Mouse (Mus musculus) 3134 (cell line): Measurements from ENCODE around the gene Tma7.
A peak's percentile ranks its signal among the peaks of the same experiment; 100 is the strongest.

Source experiments
- DNase-seq: peaks from one replicate; pipeline ENCODE4 v3.0.0-alpha.2; 2011; ENCODE audit warnings: low spot score; ENCODE audit not compliant: insufficient read length; ENCODE audit errors: extremely low read depth

The Tma7 gene

DNA sequence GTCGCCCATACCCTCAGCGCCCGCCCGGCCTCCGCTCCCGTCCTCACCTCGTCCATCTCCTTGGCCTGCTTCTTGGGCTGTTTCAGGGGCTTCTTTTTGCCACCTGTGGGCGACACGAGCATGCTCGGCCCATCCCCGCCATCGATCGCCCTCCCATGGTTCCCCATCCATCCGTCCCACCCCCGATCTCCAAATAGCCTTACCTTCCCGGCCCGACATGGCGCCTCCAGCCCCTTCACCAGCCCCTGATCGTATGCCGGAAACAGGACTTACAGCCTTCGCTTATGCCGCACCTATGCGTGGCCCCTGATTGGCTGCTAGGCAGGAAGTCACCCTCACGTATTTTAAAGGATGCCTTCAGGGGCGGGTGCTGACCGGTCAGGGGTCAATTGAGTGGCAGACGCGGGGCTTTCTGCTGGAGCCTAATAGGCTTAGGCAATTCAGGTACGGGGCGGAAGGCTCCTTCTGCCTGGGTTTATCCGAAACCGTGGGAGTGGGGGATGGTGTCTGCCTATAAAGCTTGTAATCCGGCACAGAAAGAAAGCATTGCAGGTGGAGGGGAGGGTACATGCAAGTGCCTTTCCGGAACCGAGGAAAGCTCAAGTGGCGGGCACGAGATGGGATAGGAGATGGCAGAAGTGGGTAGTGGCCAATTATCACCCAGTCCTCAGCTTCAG is at the start of gene Tma7, which contains the start of gene Ccdc51:
Tma7 (minus strand) TSS at position 464 of the 677 bp plus-strand sequence.
Ccdc51 (plus strand) TSS at position 370 of the 677 bp plus-strand sequence.
- DNase-seq: peak; percentile 85

DNA sequence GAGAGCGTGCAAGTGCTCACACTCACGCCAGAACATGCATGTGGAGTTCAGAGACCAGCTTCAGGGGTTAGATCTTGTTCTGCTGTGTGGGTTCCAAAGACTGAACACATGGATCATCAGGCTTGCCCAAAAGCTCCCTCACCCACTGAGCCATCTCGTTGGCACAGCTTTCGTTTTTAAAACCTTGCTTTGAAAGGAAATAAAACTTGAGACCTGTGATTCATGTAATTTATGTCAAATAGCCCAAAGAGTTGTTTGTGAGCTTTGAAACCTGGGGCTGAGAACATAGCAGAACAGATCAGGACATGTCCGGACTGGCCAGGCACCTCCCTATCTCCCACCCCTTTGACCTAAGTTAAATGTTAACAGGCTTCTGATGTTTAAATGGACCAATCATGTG is 47.7 kb upstream of the Tma7 start:
- no peak for DNase-seq

DNA sequence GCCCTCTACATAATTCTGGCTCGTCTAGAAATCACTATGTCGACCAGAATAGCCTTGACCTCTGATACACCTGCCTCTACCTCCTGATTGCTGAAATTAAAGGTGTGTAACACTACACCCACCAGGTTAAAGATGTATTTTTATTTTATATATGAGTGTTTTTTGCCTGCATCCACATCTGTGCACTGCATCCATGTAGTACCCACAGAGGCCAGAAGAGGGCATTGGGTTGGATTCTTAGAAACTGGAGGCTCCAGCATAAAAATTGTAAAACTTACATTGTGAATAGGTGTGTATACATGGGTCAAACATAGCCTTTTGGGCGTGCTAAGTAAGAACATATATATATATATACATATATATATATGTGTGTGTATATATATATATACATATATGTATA is 45.8 kb upstream of the Tma7 start:
- no peak for DNase-seq

DNA sequence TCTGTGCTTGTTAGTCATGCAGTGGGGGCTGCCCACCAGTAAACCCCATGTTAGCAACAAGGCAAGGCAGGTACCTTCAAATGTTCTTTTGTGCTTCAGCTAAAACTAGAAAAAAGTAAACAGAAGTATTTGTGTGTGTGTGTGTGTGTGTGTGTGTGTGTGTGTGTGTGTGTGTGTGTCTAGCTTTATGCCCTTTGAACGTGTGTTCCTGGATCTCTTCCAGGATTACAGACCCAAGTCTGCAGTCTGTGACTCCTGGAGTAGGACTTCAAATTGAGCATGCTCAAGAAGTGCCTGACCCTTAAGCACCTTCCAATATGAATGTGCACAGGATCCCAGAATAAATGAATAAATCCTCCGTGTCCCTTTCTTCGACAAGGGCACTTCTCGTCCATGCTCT is 44.7 kb upstream of the Tma7 start:
- no peak for DNase-seq

DNA sequence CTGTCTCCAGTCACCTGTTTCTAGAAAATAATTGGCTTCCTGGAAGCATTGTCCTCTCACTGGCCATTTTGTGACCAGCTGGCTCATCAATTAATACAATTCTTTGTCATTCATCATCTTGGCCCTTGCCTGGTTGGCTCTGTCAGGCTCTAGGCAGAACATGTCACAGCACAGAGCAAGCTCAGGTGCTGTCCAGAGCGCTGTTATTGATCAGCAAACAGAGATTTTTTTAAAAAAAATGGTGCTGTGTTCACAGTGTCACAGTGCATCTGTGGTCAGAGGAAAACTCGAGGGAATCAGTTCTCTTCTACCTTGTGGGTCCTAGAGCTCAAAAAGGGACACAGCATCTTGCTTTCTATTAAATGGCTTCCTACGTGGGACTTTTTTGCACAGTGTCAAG is 43.1 kb upstream of the Tma7 start:
- DNase-seq: no peak

DNA sequence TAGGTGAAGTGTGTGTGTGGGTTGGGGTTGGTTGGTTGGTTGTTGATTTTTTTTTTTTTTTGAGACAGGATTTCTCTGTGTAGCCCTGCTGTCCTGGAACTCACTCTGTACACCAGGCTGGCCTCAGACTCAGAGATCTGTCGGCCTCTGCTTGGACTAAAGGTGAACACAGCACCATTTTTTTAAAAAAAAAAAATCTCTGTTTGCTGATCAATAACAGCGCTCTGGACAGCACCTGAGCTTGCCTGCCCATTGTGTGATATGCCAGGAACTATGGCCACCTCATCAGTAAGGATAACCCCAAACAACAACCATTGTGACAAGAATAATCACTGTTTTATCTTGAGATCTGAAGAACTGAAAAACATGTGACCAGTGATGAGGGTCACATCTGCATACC is 42.7 kb upstream of the Tma7 start:
- no peak for DNase-seq

DNA sequence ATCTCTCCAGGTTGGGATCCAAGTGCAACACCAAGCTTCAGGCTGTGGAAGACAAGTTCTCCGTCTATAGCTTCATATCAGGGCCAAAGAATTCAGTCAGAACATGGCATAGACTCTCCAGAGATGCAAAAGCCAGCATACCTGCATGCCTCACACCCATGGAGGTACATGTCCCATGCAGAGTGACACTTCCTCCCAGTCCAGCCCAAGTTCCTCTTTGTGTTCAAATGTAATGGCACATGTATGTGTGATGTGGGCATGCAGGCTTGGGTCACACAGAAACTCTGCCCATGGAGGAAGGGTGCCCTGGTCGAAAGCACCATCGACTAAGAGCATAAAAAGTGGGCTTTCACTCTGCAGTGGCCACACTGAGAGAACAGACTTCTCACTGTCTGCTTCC is 41.8 kb upstream of the Tma7 start:
- DNase-seq: no peak

DNA sequence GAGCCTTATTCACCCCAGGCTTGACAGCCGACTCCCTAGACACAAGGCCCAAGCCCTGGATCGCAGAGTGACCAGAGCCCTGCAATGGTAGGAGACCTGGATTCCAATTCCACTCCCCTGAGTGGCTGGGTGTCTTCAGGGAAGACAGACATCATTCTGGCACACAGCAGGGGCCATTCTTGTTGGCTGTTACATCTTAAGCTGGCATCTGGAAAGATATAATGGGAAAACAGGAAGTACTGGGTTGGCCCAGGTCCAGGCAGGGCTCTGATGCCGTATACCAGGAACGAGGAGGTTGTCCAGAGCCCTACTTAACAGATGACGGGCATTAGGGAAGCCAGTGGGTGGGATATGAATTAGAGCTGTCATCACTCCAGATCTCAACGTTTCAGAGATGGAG is 40.9 kb upstream of the Tma7 start:
- no peak for DNase-seq

DNA sequence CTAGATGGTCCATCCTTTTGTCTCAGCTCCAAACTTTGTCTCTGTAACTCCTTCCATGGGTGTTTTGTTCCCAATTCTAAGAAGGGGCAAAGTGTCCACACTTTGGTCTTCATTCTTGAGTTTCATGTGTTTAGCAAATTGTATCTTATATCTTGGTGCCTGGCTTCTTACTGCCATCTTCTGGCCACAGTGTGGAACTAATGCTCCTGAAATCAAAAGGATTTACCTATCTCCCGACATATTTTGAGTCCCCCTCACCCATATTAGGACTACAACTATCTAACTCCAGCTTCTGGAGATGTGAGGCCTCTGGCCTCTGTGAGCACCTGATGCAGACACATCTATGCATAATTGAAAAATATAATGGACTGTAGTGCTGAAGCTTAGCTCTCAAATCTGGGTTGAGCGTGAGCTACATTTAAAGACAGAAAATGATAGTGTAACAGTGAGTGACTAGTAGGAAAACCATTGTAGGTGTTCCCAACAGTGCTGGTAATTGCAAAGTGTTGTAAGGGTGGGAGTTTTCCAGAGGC is 40.2 kb upstream of the Tma7 start:
- no peak for DNase-seq

DNA sequence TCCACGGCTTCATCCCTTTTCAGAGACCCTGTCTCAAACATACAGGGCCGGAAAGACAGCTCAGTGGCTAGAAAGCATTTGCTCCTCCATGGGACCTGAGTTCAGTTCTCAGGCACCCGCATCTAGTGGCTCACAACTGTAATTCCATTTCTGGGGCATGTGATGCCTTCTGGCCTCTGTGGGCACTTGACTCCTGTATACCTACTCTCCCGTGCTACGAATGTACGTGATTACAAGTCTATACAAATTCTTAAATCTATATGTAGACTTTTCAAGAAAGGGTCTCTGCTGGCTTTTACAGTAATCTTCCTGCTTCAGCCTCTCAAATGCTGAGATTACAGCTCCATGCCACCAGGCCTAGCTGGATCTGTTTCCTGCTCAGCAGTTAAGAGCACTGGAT is 38.6 kb upstream of the Tma7 start:
- DNase-seq: no peak

DNA sequence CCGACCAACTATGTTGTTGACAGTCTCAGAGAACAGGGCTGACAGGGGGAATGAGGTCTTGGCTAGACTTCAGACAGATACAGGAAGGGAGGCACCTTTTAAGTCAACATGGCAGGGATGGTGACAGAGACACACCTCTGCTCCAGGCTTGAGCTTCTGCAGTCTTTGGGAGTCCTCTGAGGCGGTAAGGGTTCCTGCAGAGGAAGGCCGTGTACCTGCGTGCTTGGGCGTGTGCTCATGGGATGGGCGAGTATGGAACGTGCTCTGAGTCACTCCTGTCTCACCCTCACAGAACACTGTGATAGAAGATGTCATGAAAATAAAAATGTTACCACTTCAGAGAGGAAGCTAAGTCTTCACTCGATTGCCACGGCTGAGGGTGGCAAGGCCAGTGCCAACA is 37.2 kb upstream of the Tma7 start:
- no peak for DNase-seq

DNA sequence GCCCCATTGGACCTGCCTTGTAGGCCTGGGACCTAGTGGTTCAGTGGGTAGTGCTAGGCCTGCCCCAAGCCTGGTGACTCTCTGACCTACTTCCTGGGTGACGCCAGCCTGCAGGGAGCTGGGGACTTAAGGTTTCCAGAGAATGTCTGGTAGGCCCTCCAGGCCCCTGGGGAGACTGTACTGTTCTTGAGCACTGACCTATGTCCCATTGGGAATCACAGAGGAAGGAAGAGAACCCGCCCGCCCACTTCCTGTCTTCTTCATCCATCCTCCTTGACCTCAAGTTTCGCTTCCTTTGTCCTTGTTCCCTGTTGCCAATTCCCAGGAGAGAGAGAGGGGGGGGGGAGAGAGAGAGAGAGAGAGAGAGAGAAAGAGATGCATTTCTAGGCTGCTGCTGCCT is 35.7 kb upstream of the Tma7 start:
- DNase-seq: no peak

DNA sequence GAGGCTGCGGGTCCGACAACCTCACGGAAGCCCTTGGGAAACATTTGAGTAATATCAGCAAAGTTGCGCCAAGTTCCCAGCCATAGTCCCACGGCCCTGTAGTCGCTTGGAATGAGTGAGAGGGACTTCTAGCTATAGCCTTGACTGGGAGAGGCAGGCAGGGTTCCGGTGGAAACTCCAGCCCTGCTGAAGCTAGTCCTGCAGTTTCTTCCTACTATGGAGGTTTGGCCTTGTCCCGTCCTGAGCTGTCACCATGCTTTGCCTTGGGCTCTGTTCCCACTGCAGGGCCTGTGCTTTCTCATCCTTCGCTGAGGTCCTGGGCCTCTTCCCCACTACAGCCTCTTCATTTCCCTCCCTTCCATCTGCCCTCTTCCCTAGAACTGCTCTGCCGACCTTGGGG is 33.8 kb upstream of the Tma7 start:
- no peak for DNase-seq

DNA sequence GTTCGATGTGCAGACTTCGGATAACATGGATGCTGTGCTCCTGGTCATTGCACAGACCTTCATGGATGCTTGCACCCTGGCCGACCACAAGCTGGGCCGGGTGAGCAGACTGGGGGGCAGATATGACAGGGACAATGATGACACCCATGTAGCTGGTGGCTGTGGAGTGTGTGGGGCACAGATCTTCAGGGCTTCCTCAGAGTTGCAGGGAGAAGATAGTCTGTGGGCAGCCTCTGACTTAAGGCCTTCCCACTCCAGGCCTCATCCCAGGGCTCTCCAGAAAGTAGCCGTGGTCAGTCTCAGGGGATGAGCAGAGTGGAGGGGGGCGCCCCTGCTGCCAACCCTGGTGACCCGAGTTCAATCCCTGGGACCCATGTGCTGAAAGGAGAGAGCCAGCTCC is 32.5 kb upstream of the Tma7 start:
- no peak for DNase-seq

DNA sequence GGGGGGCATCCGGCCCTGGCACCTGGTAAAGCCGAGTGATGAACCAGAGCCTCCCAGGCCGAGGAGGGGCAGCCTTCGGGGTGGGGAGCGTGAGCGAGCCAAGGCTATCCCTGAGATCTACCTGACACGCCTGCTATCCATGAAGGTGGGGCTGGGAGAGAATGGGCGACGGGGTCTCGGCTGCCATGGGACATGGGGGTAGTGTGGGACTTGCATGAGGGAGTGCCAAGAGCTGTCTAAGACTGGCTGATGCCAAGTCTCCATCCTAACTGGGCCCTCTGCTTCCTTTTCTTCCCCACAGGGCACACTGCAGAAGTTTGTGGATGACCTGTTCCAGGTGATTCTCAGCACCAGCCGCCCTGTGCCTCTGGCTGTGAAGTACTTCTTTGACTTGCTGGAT is 31.9 kb upstream of the Tma7 start:
- no peak for DNase-seq

DNA sequence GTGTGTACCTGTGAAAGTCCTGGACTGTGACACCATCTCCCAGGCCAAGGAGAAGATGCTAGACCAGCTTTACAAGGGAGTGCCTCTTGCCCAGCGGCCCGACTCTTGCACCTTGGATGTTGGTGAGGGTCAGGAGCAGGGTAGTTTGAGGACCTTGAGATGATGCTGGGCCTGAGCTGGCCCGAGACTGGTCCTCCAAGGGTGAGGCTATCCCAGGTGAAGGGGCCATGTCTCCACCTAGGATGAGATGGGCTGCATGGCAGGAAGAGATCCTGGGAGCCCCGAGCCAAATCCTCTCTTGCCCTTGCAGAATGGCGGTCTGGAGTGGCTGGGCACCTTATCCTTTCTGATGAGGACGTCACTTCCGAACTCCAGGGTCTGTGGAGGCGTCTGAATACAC is 30.9 kb upstream of the Tma7 start:
- no peak for DNase-seq

DNA sequence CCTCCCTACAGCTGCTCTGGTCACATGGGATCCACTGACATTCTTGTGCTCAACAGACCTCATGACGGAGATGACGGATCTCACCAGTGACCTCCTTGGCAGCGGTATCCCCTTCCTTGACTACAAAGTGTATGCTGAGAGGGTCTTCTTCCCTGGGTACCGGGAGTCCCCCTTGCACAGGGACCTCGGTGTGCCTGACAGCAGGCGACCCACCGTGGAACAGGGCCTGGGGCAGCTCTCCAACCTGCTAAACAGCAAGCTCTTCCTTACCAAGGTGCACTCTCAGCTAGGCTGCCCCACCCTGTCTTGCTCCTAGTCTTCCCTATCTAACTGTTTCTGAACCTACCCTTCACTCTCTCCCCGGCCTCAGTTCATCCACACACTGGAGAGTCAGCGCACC is 29.2 kb upstream of the Tma7 start:
- DNase-seq: no peak

DNA sequence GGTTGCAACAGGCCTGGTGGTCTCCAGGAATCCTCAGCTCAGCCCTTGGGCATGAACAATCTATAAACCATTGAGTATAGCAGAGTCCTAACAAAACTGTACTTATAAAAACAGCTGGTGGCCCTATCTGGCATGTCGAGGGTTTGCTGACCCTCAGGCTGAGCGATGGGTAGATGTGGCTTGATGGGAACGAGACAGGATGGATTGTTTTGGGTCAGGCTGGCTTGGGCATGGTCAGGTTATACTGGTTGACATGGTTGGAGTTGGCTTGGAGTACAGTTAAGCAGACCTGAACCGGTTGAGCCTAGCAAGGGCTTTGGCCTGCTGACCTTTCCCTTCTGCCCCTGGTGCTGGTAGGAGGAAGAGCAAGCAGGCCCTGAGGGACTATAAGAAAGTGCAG is 28.7 kb upstream of the Tma7 start:
- no peak for DNase-seq

DNA sequence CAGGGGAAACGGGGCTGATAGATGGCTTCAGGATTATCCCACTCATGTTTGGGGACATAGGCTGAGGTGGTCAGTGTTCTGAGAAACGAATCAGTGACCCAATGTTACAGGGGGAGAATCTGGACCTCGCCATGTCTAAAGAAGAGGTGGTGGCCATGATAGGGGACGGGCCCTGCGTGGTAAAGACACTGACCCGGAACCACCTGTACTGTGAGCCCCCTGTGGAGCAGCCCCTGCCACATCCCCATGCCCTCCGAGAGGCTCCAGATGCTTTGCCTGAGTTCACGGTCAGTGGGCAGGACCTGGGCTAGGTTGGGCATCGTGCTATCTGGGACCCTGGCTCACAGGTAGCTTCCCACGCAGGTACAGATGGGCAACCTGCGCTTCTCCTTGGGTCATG is 27.9 kb upstream of the Tma7 start:
- no peak for DNase-seq

DNA sequence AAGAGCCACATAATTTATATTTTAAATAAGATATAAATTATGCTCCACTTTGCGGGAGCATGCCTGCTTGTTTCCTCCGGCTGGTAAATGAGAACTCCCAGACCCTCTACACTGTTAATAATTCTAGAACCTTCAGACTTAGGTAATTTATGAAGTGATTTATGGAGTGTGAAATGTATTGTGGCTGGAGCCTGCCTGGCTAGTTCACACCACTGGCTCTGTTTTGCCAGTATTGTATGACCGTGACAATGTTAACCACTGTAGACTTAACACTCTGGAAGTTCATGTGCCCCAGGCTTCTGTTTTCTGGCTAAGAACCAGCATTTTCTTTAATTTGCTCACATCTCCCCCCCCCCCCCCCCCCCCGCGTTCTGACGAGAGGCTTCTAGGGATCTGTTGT is 25.0 kb upstream of the Tma7 start:
- no peak for DNase-seq

DNA sequence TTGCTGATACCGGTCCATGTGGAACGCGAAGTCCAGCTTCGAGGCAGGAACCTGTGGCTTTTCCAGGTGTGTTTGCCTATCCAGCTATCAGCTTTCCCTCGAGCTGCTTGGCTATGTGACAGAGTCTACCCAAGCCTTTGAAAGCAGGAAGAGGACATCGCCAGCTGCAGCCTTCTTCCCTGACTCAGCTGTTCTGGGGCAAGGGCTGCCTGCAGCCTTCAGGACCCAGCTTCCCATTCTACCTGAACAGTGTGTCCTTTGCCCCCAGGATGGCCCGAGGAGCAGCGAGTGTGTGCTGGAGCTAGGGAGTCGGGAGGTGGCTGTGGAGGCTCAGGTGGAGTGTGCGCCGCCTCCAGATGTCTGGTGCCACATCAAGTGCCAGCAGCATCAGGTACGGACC is 23.3 kb upstream of the Tma7 start:
- no peak for DNase-seq

DNA sequence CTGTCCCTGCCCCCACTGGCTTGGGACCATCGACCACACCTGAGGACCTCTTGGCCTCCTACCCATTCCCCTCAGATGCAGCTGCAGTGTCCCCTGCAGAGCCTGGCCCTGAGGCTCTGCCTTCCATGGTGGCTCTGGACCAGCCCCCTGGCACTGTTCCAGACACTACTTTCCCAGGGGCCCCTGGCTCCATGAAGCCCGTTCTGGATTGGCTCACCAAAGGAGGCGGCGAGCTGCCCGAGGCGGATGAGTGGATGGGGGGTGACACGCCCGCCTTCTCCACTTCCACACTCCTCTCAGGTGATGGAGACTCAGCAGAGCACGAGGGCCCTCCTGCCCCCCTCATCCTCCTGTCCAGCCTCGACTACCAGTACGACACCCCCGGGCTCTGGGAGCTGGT is 22.6 kb upstream of the Tma7 start:
- DNase-seq: no peak

DNA sequence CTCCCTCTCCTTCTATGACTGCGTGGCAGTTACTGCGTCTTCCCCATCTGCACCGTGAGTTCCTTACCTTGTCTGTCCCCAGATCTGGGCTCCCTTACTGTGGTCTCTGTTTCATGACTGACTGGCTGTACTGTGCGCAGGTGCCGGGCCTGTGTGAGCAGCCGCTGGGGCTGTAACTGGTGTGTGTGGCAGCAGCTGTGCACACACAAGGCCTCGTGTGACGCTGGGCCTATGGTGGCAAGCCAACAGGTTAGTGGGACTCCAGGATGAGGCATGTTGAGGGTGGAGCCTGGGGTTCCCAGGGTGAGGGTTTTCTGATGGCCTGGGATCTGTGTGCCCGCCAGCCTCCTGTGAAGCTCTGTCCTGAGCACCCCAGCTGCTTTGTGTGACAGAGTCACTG is 21.7 kb upstream of the Tma7 start:
- no peak for DNase-seq
